Mouse (Mus musculus) myocyte (in vitro differentiated cells): ENCODE measurements at regions not wholly inside any gene's neighbourhood (a gene's known extent, or its start where the extent isn't known, plus 50 kb on each side); places are given as distances from the start of the nearest gene placed in this dataset.

Experiments
- H3K27me3 ChIP-seq: one replicate; pipeline ENCODE4 v1.6.1; 2011; ENCODE audit not compliant: control insufficient read depth, insufficient read depth, insufficient read length
- H3K36me3 ChIP-seq: one replicate; pipeline ENCODE4 v1.6.1; 2011; ENCODE audit not compliant: control insufficient read depth, insufficient read depth
- H3K4me2 ChIP-seq: one replicate; pipeline ENCODE4 v1.6.1; 2011; ENCODE audit warnings: low read depth, control low read depth
- H3K4me3 ChIP-seq: one replicate; pipeline ENCODE4 v1.5.1; 2011; ENCODE audit warnings: mild to moderate bottlenecking, control low read depth, moderate library complexity
- H3K79me2 ChIP-seq: one replicate; pipeline ENCODE4 v1.6.1; 2011; ENCODE audit not compliant: control insufficient read depth, insufficient read depth
- H3ac ChIP-seq: one replicate; pipeline ENCODE4 v1.6.1; 2011; ENCODE audit not compliant: control insufficient read depth, insufficient read length
- CEBPB ChIP-seq: IDR thresholded peaks from 2 replicates; pipeline ENCODE4 v1.6.1; 2011; ENCODE audit warnings: mild to moderate bottlenecking, moderate library complexity; ENCODE audit not compliant: poor library complexity, insufficient read depth, severe bottlenecking
- E2F4 ChIP-seq: IDR thresholded peaks from one replicate; pipeline ENCODE4 v1.6.1; 2011; ENCODE audit warnings: mild to moderate bottlenecking, control low read depth, moderate library complexity; ENCODE audit not compliant: insufficient read depth
- MAX ChIP-seq: IDR thresholded peaks from one replicate; pipeline ENCODE4 v1.6.1; 2011; ENCODE audit warnings: low read depth, mild to moderate bottlenecking, control low read depth
- MYOD1 ChIP-seq, 3 experiments: IDR thresholded peaks; one replicate each; pipeline ENCODE4 v1.6.1; 2011; ENCODE audit warnings: control low read depth in 2 of 3, low read depth in 2 of 3, mild to moderate bottlenecking in 2 of 3, moderate library complexity in 1 of 3; ENCODE audit not compliant: insufficient read length in 2 of 3, control insufficient read depth in 1 of 3
- MYOG ChIP-seq, 3 experiments: IDR thresholded peaks; one replicate each; pipeline ENCODE4 v1.6.1; 2011; ENCODE audit warnings: control low read depth in 2 of 3, low read depth in 2 of 3, mild to moderate bottlenecking in 2 of 3; ENCODE audit not compliant: insufficient read length in 2 of 3, control insufficient read depth in 1 of 3, insufficient read depth in 1 of 3
- POLR2A ChIP-seq: IDR thresholded peaks from one replicate; pipeline ENCODE4 v1.6.1; 2011; ENCODE audit warnings: low read depth, mild to moderate bottlenecking, control low read depth, moderate library complexity; ENCODE audit not compliant: insufficient read length
- POLR2AphosphoS2 ChIP-seq: IDR thresholded peaks from one replicate; pipeline ENCODE4 v1.6.1; 2011; ENCODE audit warnings: low read depth, control low read depth; ENCODE audit not compliant: insufficient read length
- REST ChIP-seq: IDR thresholded peaks from one replicate; pipeline ENCODE4 v1.6.1; 2011; ENCODE audit warnings: mild to moderate bottlenecking, control low read depth, moderate library complexity; ENCODE audit not compliant: insufficient read depth, insufficient read length
- SRF ChIP-seq: IDR thresholded peaks from one replicate; pipeline ENCODE4 v1.6.1; 2011; ENCODE audit warnings: low read depth; ENCODE audit not compliant: control insufficient read depth, insufficient read length
- TCF12 ChIP-seq: IDR thresholded peaks from one replicate; pipeline ENCODE4 v1.6.1; 2011; ENCODE audit warnings: mild to moderate bottlenecking, control low read depth; ENCODE audit not compliant: poor library complexity, insufficient read depth, severe bottlenecking
- TCF3 ChIP-seq: IDR thresholded peaks from one replicate; pipeline ENCODE4 v1.6.1; 2011; ENCODE audit warnings: low read depth, control low read depth; ENCODE audit not compliant: insufficient read length
- USF1 ChIP-seq: IDR thresholded peaks from one replicate; pipeline ENCODE4 v1.6.1; 2011; ENCODE audit warnings: low read depth, mild to moderate bottlenecking, control low read depth, moderate library complexity

- Histone ChIP-seq H3K79me2 (no peaks in the 10 kb centered on the region), H3ac (no peak overlapping the region), H3K4me2 (no peak overlapping the region), H3K4me3 (no peak overlapping the region), H3K36me3 (no peaks in the 10 kb centered on the region), H3K27me3 (no peaks in the 10 kb centered on the region)
- TF ChIP-seq MYOG (IDR thresholded peaks at IDR 0.05; ENCODE audit: control insufficient read depth in 1 of 3, insufficient read depth in 1 of 3, insufficient read length in 2 of 3, low read depth in 2 of 3), result no peak
- no peak for TF ChIP-seq USF1
- TF ChIP-seq TCF12, result no peak
- TF ChIP-seq MYOD1 (IDR thresholded peaks at IDR 0.05; ENCODE audit: control insufficient read depth in 1 of 3, insufficient read length in 2 of 3, low read depth in 2 of 3), result no peak
- no peak for TF ChIP-seq TCF3
- TF ChIP-seq REST, result no peak
- no peak for TF ChIP-seq E2F4
- TF ChIP-seq POLR2AphosphoS2, result no peak
- no peak for TF ChIP-seq CEBPB
- TF ChIP-seq POLR2A, result no peak
- TF ChIP-seq MAX, result no peak
- no peak for TF ChIP-seq SRF
Observed at GRCm38 (mm10) chr2:21129621-21130020, 75.5 kb downstream of the Enkur start.

GRCm38 (mm10) chr2:21126531-21126930 lies 78.6 kb downstream of the Enkur start:
- TF ChIP-seq USF1 (no peak), POLR2AphosphoS2 (no peak), MAX (no peak), SRF (no peak), TCF3 (no peak), MYOG (IDR thresholded peaks at IDR 0.05; ENCODE audit: control insufficient read depth in 1 of 3, insufficient read depth in 1 of 3, insufficient read length in 2 of 3, low read depth in 2 of 3) (no peak), CEBPB (no peak), MYOD1 (IDR thresholded peaks at IDR 0.05; ENCODE audit: control insufficient read depth in 1 of 3, insufficient read length in 2 of 3, low read depth in 2 of 3) (no peak), REST (no peak), E2F4 (no peak), POLR2A (no peak), TCF12 (no peak)

DNA sequence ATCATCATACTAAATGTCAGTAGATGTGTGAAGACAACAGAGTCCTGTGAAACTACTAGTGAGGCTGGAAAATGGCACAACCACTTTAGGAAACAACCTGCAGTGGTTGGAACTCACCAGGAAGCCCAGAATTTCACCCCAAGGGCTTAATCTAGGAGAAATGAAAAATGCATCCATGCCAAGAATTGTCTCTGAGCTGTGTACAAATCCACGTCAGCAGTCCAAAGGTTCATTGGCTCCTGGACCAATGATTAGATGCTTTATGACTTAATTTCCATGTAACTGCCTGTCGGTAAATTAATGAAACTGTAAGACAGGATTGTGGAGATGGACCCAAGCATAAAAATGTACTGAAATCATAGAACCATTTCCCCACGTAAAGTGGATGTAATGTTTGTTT lies 82.7 kb downstream of the Enkur start:
- Histone ChIP-seq H3K4me2 (no peak overlapping the region), H3K4me3 (no peak overlapping the region)
- TF ChIP-seq TCF3, result no peak
- no peak for TF ChIP-seq USF1
- no peak for TF ChIP-seq POLR2AphosphoS2
- no peak for TF ChIP-seq TCF12
- no peak for TF ChIP-seq SRF
- no peak for TF ChIP-seq CEBPB
- TF ChIP-seq E2F4, result no peak
- no peak for TF ChIP-seq POLR2A
- TF ChIP-seq MYOG (IDR thresholded peaks at IDR 0.05; ENCODE audit: control insufficient read depth in 1 of 3, insufficient read depth in 1 of 3, insufficient read length in 2 of 3, low read depth in 2 of 3), result no peak
- TF ChIP-seq MYOD1 (IDR thresholded peaks at IDR 0.05; ENCODE audit: control insufficient read depth in 1 of 3, insufficient read length in 2 of 3, low read depth in 2 of 3), result no peak
- TF ChIP-seq REST, result no peak
- TF ChIP-seq MAX, result no peak

More at GRCm38 (mm10) chr2:21126531-21126930, 78.6 kb downstream of the Enkur start:
- Histone ChIP-seq H3K4me3 (no peak overlapping the region), H3K4me2 (no peak overlapping the region), H3K27me3 (no peaks in the 10 kb centered on the region), H3ac (no peak overlapping the region), H3K79me2 (no peaks in the 10 kb centered on the region), H3K36me3 (no peaks in the 10 kb centered on the region)

GRCm38 (mm10) chr2:21121663-21122062 lies 83.5 kb downstream of the Enkur start:
- Histone ChIP-seq H3K4me3 (no peak overlapping the region), H3ac (no peak overlapping the region), H3K27me3 (no peaks in the 10 kb centered on the region), H3K36me3 (no peaks in the 10 kb centered on the region), H3K4me2 (no peak overlapping the region), H3K79me2 (no peaks in the 10 kb centered on the region)
- TF ChIP-seq MAX, result no peak
- TF ChIP-seq POLR2AphosphoS2, result no peak
- TF ChIP-seq MYOD1 (IDR thresholded peaks at IDR 0.05; ENCODE audit: control insufficient read depth in 1 of 3, insufficient read length in 2 of 3, low read depth in 2 of 3), result no peak
- TF ChIP-seq TCF12, result no peak
- no peak for TF ChIP-seq CEBPB
- TF ChIP-seq POLR2A, result no peak
- TF ChIP-seq USF1, result no peak
- no peak for TF ChIP-seq SRF
- no peak for TF ChIP-seq MYOG (IDR thresholded peaks at IDR 0.05; ENCODE audit: control insufficient read depth in 1 of 3, insufficient read depth in 1 of 3, insufficient read length in 2 of 3, low read depth in 2 of 3)
- TF ChIP-seq TCF3, result no peak
- no peak for TF ChIP-seq REST

More for the DNA sequence above, 82.7 kb downstream of the Enkur start:
- Histone ChIP-seq H3K36me3 (no peaks in the 10 kb centered on the region), H3K27me3 (no peaks in the 10 kb centered on the region), H3K79me2 (no peaks in the 10 kb centered on the region), H3ac (no peak overlapping the region)
